Mouse (Mus musculus): ENCODE data around the gene Rnpepl1.
A peak's percentile ranks its signal among the peaks of the same experiment; 100 is the strongest.
"Not testable (repeated sequence)": the region's sequence is repeated elsewhere in the genome, so short reads cannot be mapped to it uniquely, and the experiment has no call there.

Rnpepl1 gene

DNA sequence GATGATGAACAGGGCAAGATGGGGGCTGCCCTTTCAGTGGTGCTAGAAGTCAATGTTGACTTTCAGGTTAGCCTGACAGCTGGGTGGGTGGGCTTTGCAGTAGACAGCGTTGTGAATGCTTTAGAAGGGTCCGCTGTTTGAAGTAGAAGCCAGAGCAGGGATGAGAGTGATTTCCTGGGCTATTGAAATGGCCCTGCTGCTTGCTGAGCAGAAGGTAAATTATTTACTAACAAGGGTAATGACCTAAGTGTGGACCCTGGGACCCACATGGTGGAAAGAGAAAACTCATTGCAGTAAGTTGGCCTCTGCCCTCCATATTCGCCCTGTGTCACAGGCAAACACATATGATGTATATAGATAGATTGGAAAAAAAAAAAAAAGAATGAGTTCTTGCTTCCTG lies 25.9 kb downstream of the Rnpepl1 start:
- no peak for DNase-seq (ENCODE audit: low spot score in 2 of 2)

- no peak for DNase-seq (ENCODE audit: low spot score in 2 of 2)
Measured at GRCm38 (mm10) chr1:92937797-92938196, 27.2 kb downstream of the Rnpepl1 start.

- no peak for DNase-seq (ENCODE audit: low spot score in 2 of 2)
Measured at GRCm38 (mm10) chr1:92939746-92940145, 29.2 kb downstream of the Rnpepl1 start.

DNA sequence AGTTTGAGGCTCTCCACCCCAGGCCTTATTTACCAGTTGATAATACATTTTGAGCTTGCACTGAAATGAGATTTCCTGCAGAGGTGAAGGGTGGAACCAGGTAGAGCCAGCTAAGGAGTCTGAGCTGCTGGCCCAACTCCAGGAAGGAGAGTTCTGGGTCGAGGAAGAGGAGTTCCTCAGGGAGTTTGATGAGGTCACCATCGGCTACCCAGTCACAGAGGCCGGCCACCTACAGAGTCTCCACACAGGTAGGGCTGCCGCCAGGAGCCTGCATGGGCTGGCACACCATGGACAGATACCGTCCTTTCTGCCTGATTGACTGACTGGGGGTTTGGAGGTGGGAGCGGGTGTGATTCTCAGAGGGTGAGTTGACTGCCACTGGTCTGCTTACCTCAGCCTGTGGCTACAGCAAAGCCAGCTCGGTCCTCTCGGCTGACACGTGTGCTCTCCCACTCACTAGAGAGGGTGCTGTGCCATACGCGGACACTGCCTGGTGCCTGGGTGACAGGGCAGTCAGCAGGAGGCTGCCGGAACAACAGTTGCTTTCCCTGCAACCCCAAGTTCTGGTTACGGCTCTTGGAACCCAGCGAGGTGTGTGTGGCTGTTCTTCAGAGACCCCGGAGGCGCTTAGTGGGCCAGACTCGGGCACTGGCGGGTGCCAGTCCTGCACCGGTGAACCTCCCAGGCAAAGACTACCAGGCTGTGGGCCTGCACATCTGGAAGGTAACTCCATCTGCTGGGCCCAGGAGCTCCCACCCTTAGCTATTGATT lies 32.8 kb downstream of the Rnpepl1 start:
- no peak for DNase-seq (ENCODE audit: low spot score in 2 of 2)

DNA sequence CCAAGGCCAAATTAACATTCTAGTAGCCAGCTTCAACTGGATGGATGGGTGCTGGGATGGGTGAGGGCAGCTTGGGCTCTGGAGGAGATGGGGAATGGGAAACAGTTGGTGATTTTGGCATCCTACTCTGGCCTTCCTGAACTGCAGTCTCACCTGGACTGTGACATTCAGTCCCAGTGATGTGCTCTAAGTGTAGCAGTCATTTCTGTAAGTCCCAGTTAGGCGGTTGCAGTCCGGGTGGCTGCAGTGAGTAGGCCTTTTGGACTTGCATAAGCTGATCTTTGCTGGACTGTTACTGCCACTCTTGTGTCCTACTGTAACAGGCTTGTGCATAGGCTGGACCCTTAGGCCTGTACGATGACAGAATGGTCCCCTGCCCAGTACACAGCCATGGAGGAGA lies 37.4 kb downstream of the Rnpepl1 start:
- DNase-seq (ENCODE audit: low spot score in 2 of 2) = no peak

DNA sequence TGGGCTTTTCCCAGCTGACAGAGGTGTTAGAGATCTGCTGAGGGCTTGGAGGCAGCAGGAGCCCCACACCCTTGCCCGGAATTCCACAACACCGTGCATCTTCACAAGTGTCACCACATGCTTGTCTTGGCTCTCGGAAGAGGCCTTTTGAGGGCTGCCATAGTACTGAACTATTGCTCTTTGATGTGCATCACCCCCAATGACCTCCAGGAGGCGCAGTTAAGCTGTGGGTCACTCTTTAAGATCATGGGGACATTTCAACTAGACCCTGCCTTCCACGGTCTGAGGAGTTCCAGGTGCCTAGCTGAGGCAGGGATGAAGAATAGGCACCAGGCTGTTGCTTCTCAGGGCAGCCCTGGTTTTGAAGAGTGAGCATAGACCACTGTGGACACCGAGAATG lies 38.8 kb downstream of the Rnpepl1 start:
- DNase-seq (ENCODE audit: low spot score in 2 of 2) = no peak

DNA sequence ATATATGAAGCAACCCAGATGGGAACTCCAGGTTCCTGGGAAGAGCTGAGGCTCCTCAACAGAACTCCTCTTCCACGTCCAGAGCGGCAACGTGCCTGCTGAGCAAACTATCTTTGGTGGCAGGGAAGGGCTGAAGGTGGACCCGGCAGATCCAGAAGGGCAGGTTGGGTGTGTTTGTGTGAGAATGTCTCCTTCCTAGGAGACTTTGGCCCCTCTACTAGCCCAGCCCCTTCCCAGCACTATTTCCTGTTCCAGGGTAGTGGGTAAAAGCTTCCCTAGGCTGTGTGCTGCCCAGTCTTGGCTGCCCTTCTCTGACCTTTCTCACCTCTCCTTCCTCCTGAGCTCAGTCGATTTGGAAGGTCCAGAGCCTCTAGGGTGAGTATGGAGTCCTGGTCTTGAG lies 40.0 kb downstream of the Rnpepl1 start, which contains the start of gene Gpr35:
Gpr35 (plus strand) TSS at position 259 of the 400 bp plus-strand sequence.
- DNase-seq (ENCODE audit: low spot score in 2 of 2) = no peak

DNA sequence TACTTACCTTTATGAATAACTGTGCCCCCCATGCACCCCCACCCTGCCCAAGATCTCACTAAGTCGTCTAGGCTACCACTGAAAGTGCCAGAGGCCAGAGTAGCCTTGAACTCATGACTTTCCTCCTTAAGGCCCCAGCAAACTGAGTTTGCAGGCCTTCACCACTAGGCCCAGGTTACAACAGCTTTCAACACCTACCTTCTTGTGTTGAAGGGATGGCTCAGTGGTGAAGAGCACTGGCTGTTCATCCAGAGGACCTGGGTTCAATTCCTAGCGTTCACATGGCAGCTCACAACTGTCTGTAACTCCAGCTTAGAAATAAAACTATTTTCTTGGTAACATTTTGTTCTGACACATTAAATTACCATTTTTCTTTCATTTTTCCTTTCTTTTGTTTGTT lies 43.1 kb downstream of the Rnpepl1 start:
- no peak for DNase-seq (ENCODE audit: low spot score in 2 of 2)

GRCm38 (mm10) chr1:92956571-92957335 lies 46.2 kb downstream of the Rnpepl1 start:
- peak; percentile 42 to 43 for DNase-seq (ENCODE audit: low spot score in 2 of 2)

DNA sequence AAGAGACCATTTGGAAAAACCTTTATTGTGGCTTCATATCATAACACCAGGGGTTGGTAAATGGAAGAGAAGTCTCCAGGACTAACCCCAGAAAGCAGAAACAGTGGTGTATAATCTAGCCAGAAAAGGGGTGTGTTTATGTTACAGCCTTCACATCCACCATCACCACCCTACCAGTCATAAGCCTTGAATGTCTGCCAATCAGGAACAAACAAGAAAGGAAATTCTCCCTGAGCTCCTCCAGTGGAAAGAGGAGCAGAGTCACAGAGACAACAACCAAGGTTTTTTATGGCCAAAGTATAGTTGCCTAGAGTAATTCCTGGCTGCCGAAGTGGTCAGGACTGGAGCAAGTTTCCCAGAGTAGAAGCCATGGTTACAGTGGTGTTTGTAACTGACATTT lies 48.4 kb downstream of the Rnpepl1 start:
- DNase-seq (ENCODE audit: low spot score in 2 of 2) = no peak

- not testable (repeated sequence) for DNase-seq (ENCODE audit: low spot score in 2 of 2)
Measured at GRCm38 (mm10) chr1:92970791-92971190, 60.2 kb downstream of the Rnpepl1 start.

DNA sequence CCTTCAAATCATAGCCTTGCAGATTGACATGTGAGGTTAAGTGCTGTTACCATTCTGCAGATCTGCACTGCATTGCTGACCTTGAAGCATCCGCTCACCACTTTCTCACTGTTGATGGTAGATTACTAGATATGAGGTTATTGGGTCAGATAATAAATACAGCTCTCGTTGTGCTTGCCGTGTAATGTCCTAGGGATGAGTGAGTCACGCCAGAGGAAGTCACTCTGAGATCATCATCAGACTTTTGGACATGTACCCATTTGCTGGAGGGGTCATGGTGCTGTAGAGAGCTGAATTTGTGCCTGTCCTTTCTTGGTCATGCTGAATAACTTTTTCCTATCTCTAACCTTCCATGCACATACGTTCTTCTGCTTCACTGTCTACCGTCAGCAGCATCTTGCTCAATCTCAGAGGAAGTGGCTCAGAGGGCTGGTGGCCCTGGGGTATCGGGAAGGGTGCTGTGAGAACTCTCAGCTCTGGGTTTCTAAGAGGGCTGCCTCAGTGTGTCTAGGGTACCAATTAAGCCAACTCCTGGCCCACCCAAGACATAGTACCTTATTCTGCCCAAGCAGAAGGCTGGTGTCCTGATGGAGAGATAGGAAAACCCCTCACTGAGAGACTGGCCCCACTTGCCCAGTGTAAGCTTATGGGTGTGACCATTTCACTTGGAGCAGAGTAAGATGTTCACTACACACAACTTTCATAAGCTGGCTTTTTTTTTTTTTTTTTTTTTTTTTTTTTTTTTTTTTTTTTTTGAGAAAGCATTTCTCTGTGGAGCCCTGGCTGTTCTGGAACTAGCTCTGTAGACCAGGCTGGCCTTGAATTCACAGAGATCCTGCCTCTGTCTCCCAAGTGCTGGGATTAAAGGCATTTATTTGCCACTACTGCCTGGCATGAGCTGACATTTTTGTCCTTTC lies 61.6 kb downstream of the Rnpepl1 start:
- DNase-seq (ENCODE audit: low spot score in 2 of 2) = peak; percentile 28 to 37

- DNase-seq (ENCODE audit: low spot score in 2 of 2) = peak; percentile 59 to 61
Measured at GRCm38 (mm10) chr1:92972854-92973253, 62.3 kb downstream of the Rnpepl1 start.
